Mouse (Mus musculus): ENCODE results near the gene Olfr769.
"Not testable (repeated sequence)": the region's sequence is repeated elsewhere in the genome, so short reads cannot be mapped to it uniquely, and the experiment has no call there.

Olfr769 gene

GRCm38 (mm10) chr10:129117761-129118160, at the start of gene Olfr769:
TSS of gene Olfr769 (minus strand) at chr10:129117861.
- CTCF ChIA-PET: no interaction called here
- POLR2A ChIA-PET: no interaction called here

GRCm38 (mm10) chr10:129164651-129165050, 47.0 kb upstream of the Olfr769 start, which contains the start of gene Olfr771:
TSS of gene Olfr771 (minus strand) at chr10:129164751.
- POLR2A ChIA-PET: no interaction called here

GRCm38 (mm10) chr10:129138898-129139297, 21.2 kb upstream of the Olfr769 start, which contains the start of gene Olfr770:
TSS of gene Olfr770 (minus strand) at chr10:129138998.
- ChIA-PET CTCF (no interaction called here), POLR2A (no interaction called here)

More at GRCm38 (mm10) chr10:129164651-129165050, 47.0 kb upstream of the Olfr769 start, which contains the start of gene Olfr771:
- CTCF ChIA-PET: no interaction called here

GRCm38 (mm10) chr10:129115146-129115545, 2.5 kb downstream of the Olfr769 start:
- ChIA-PET POLR2A (no interaction called here), CTCF (no interaction called here)

GRCm38 (mm10) chr10:129101231-129101630, 16.4 kb downstream of the Olfr769 start:
- CTCF ChIA-PET: no interaction called here
- POLR2A ChIA-PET: no interaction called here

- CTCF ChIA-PET: no interaction called here
- POLR2A ChIA-PET: no interaction called here
Observed at GRCm38 (mm10) chr10:129099275-129099674, 18.4 kb downstream of the Olfr769 start, which contains the start of gene Olfr768. TSS of gene Olfr768 (minus strand) at chr10:129099375.

- CTCF ChIA-PET, POLR2A ChIA-PET: not testable (repeated sequence)
Observed at GRCm38 (mm10) chr10:129082810-129083209, 34.9 kb downstream of the Olfr769 start, which contains the start of gene Olfr767. TSS of gene Olfr767 (minus strand) at chr10:129082910.

GRCm38 (mm10) chr10:129068877-129069276, 48.8 kb downstream of the Olfr769 start, which contains the start of gene Olfr766-ps1:
TSS of gene Olfr766-ps1 (minus strand) at chr10:129068977.
- POLR2A ChIA-PET: no interaction called here
- CTCF ChIA-PET: no interaction called here
